Mouse (Mus musculus) MEL (cell line): Measurements from ENCODE around the gene Slc22a7. TPM values are rescaled to one million over a fixed set of nuclear protein-coding genes. Genes with fewer than 3 reads are reported as not detected.

Source experiments
- DNase-seq: peaks from one replicate; pipeline ENCODE4 v3.0.0; 2011; ENCODE audit warnings: low read depth, low spot score
- H3K27ac ChIP-seq: 2 replicates; pipeline ENCODE4 v1.5.1; 2012; ENCODE audit warnings: low read depth, mild to moderate bottlenecking, control low read depth, low read length, moderate library complexity; ENCODE audit not compliant: control insufficient read depth
- H3K27me3 ChIP-seq, 2 experiments: fragments of 150-350 bp in 1 of 2; sonication (generic) in 1 of 2; 2 replicates each; pipeline ENCODE4 v1.6.1; 2012; ENCODE audit warnings: low read length in 2 of 2, mild to moderate bottlenecking in 2 of 2, improper control_type of control experiment in 1 of 2, moderate library complexity in 1 of 2; ENCODE audit not compliant: insufficient read depth in 2 of 2, control insufficient read depth in 1 of 2
- H3K36me3 ChIP-seq, 2 experiments: 2 replicates each; pipeline ENCODE4 v1.6.1; 2012 to 2014; ENCODE audit warnings: low read length in 2 of 2, improper control_type of control experiment in 1 of 2, inconsistent platforms in 1 of 2, mild to moderate bottlenecking in 1 of 2; ENCODE audit not compliant: insufficient read depth in 2 of 2, control insufficient read depth in 1 of 2
- H3K4me1 ChIP-seq, 2 experiments: fragments of 150-350 bp in 1 of 2; sonication (generic) in 1 of 2; 2 replicates each; pipeline ENCODE4 v1.6.1; 2012; ENCODE audit warnings: low read length in 2 of 2, improper control_type of control experiment in 1 of 2, mild to moderate bottlenecking in 1 of 2; ENCODE audit not compliant: insufficient read depth in 2 of 2, control insufficient read depth in 1 of 2
- H3K4me3 ChIP-seq, 2 experiments: fragments of 150-350 bp in 1 of 2; sonication (generic) in 1 of 2; 2 replicates each; pipeline ENCODE4 v1.5.1; 2012; ENCODE audit warnings: low read depth in 2 of 2, low read length in 2 of 2, mild to moderate bottlenecking in 2 of 2, moderate library complexity in 2 of 2, control low read depth in 1 of 2, improper control_type of control experiment in 1 of 2; ENCODE audit not compliant: control insufficient read depth in 1 of 2, insufficient read depth in 1 of 2
- H3K79me2 ChIP-seq: 2 replicates; pipeline ENCODE4 v1.6.1; 2012; ENCODE audit warnings: mild to moderate bottlenecking, low read length, moderate library complexity; ENCODE audit not compliant: control insufficient read depth, poor library complexity, insufficient read depth
- H3K9ac ChIP-seq: 2 replicates; pipeline ENCODE4 v1.6.1; 2012; ENCODE audit warnings: low read depth, mild to moderate bottlenecking, control low read depth, low read length, moderate library complexity; ENCODE audit not compliant: control insufficient read depth, poor library complexity, severe bottlenecking
- H3K9me3 ChIP-seq: fragments of 150-350 bp; sonication (generic); replicated peaks from 2 replicates; pipeline ENCODE4 v1.6.1; 2012; ENCODE audit warnings: mild to moderate bottlenecking, low read length, improper control_type of control experiment, moderate library complexity; ENCODE audit not compliant: insufficient read depth
- CHD1 ChIP-seq: IDR thresholded peaks from 2 replicates; pipeline ENCODE4 v1.6.1; 2012; ENCODE audit warnings: low read depth, mild to moderate bottlenecking, inconsistent platforms, low read length, improper control_type of control experiment
- CHD2 ChIP-seq: IDR thresholded peaks from 2 replicates; pipeline ENCODE4 v1.6.1; 2011; ENCODE audit warnings: low read length, improper control_type of control experiment
- CTCF ChIP-seq, 3 experiments: IDR thresholded peaks in 2 of 3; conservative IDR thresholded peaks in 1 of 3; 2 replicates each; pipeline ENCODE4 v1.5.1; 2011 to 2012; ENCODE audit warnings: low read length in 3 of 3, low read depth in 2 of 3, mild to moderate bottlenecking in 2 of 3, improper control_type of control experiment in 1 of 3, inconsistent platforms in 1 of 3, mixed read lengths in 1 of 3, moderate library complexity in 1 of 3; ENCODE audit not compliant: control insufficient read depth in 1 of 3, insufficient read depth in 1 of 3, poor library complexity in 1 of 3, severe bottlenecking in 1 of 3
- E2F4 ChIP-seq: IDR thresholded peaks from 2 replicates; pipeline ENCODE4 v1.6.1; 2011; ENCODE audit warnings: low read depth, low read length, improper control_type of control experiment, borderline replicate concordance
- ELF1 ChIP-seq: IDR thresholded peaks from 2 replicates; pipeline ENCODE4 v1.6.1; 2014; ENCODE audit warnings: low read depth, mild to moderate bottlenecking, inconsistent platforms, low read length, improper control_type of control experiment, moderate library complexity
- GABPA ChIP-seq: IDR thresholded peaks from 2 replicates; pipeline ENCODE4 v1.6.1; 2012; ENCODE audit warnings: low read depth, mild to moderate bottlenecking, inconsistent platforms, low read length, improper control_type of control experiment, moderate library complexity
- GATA1 ChIP-seq: IDR thresholded peaks from 2 replicates; pipeline ENCODE4 v1.6.1; 2011; ENCODE audit warnings: low read depth, low read length, improper control_type of control experiment
- HCFC1 ChIP-seq: IDR thresholded peaks from 2 replicates; pipeline ENCODE4 v1.6.1; 2012; ENCODE audit warnings: low read depth, mild to moderate bottlenecking, inconsistent platforms, low read length, improper control_type of control experiment, moderate library complexity
- KAT2A ChIP-seq: conservative IDR thresholded peaks from 2 replicates; pipeline ENCODE4 v1.6.1; 2012; ENCODE audit warnings: low read depth, low read length, improper control_type of control experiment, inconsistent platforms
- MEF2A ChIP-seq: IDR thresholded peaks from 2 replicates; pipeline ENCODE4 v1.6.1; 2014; ENCODE audit warnings: low read depth, mild to moderate bottlenecking, inconsistent platforms, low read length, improper control_type of control experiment; ENCODE audit not compliant: poor library complexity, insufficient replicate concordance, severe bottlenecking; ENCODE audit errors: extremely low read depth
- MXI1 ChIP-seq: IDR thresholded peaks from 2 replicates; pipeline ENCODE4 v1.6.1; 2011; ENCODE audit warnings: mild to moderate bottlenecking, low read depth, low read length, improper control_type of control experiment
- MYC ChIP-seq: IDR thresholded peaks from 2 replicates; pipeline ENCODE4 v1.6.1; 2011; ENCODE audit warnings: low read depth, mild to moderate bottlenecking, low read length, improper control_type of control experiment, moderate library complexity
- USF1 ChIP-seq: IDR thresholded peaks from 2 replicates; pipeline ENCODE4 v1.6.1; 2014; ENCODE audit warnings: low read depth, mild to moderate bottlenecking, inconsistent platforms, low read length, improper control_type of control experiment, moderate library complexity
- USF2 ChIP-seq, 2 experiments: IDR thresholded peaks; 2 replicates each; pipeline ENCODE4 v1.6.1; 2011 to 2012; ENCODE audit warnings: improper control_type of control experiment in 2 of 2, low read length in 2 of 2, borderline replicate concordance in 1 of 2, inconsistent platforms in 1 of 2, low read depth in 1 of 2, mild to moderate bottlenecking in 1 of 2; ENCODE audit not compliant: insufficient read depth in 1 of 2
- ZKSCAN1 ChIP-seq: IDR thresholded peaks from 2 replicates; pipeline ENCODE4 v1.6.1; 2012; ENCODE audit warnings: low read depth, mild to moderate bottlenecking, inconsistent platforms, low read length, improper control_type of control experiment, moderate library complexity
- ZMIZ1 ChIP-seq: IDR thresholded peaks from 2 replicates; pipeline ENCODE4 v1.6.1; 2012; ENCODE audit warnings: low read depth, mild to moderate bottlenecking, inconsistent platforms, low read length, improper control_type of control experiment, moderate library complexity
- polyA plus RNA-seq, 2 experiments: library from polyadenylated mRNA; stranded (reverse) in 1 of 2; unstranded in 1 of 2; fragments of >175 nt in 1 of 2; fragments of >200 nt in 1 of 2; gene quantifications; 2 replicates each; pipeline versions ENCODE4 v1.2.1 to v1.2.4; 2012; ENCODE audit warnings: low replicate concordance in 2 of 2, low read depth in 1 of 2; ENCODE audit not compliant: insufficient read length in 2 of 2, insufficient read depth in 1 of 2, missing spikeins in 1 of 2
- total RNA-seq: library from RNA; depleted of rRNA; stranded (reverse); fragments of 300-350 nt; gene quantifications from 2 replicates; pipeline ENCODE4 v1.2.3, GENCODE M21; 2012

Gene Slc22a7
- total and polyA plus RNA-seq, 3 experiments: not detected

- no peak for DNase-seq
- Histone ChIP-seq H3K4me1 (no peaks in the 10 kb centered on the region), H3K27ac (no peak overlapping the region), H3K9me3 (no peaks in the 10 kb centered on the region)
- TF ChIP-seq MEF2A (no peak), GATA1 (no peak), KAT2A (no peak), E2F4 (no peak)
- TF ChIP-seq, all 39 proteins: peak for 0
- H3K9ac ChIP-seq: no peak overlapping the region
- H3K27me3 ChIP-seq: peaks cover 0 to 2% of the 10 kb centered on the region in 2 experiments; a peak in 1 of 4 replicates
- no peak overlapping the region for H3K4me3 ChIP-seq
- no peaks in the 10 kb centered on the region for H3K36me3 ChIP-seq
- no peaks in the 10 kb centered on the region for H3K79me2 ChIP-seq
Measured at GRCm38 (mm10) chr17:46460673-46461072, 22.4 kb upstream of the Slc22a7 start.

- no peaks in the 10 kb centered on the region for H3K4me1 ChIP-seq
- no peaks in the 10 kb centered on the region for H3K27me3 ChIP-seq
- H3K79me2 ChIP-seq: no peaks in the 10 kb centered on the region
- H3K9me3 ChIP-seq: no peaks in the 10 kb centered on the region
- no peak for TF ChIP-seq MXI1
- TF ChIP-seq MEF2A: no peak
- no peak for TF ChIP-seq USF2 (IDR thresholded peaks at IDR 0.05; ENCODE audit: borderline replicate concordance in 1 of 2, insufficient read depth in 1 of 2, low read depth in 1 of 2, low read length in 2 of 2)
- no peak for TF ChIP-seq CHD1
- no peak for TF ChIP-seq ZKSCAN1
- no peak for TF ChIP-seq MYC
- no peak for TF ChIP-seq CHD2
- TF ChIP-seq USF1: no peak
- no peak for TF ChIP-seq CTCF (IDR thresholded peaks at IDR 0.05 in 2 of 3, conservative IDR thresholded peaks at IDR 0.05 in 1 of 3; ENCODE audit: control insufficient read depth in 1 of 3, insufficient read depth in 1 of 3, low read depth in 2 of 3, low read length in 3 of 3, poor library complexity in 1 of 3, severe bottlenecking in 1 of 3)
- no peak for TF ChIP-seq ELF1
- TF ChIP-seq ZMIZ1: no peak
- no peak for TF ChIP-seq GABPA
- no peak for TF ChIP-seq HCFC1
- H3K9ac ChIP-seq: no peak overlapping the region
- no peak for DNase-seq
- H3K36me3 ChIP-seq: no peaks in the 10 kb centered on the region
- no peak overlapping the region for H3K4me3 ChIP-seq
- no peak overlapping the region for H3K27ac ChIP-seq
Measured at GRCm38 (mm10) chr17:46458439-46458838, 20.2 kb upstream of the Slc22a7 start.
